Mouse (Mus musculus): Measurements from ENCODE around the gene Artn.

DNA sequence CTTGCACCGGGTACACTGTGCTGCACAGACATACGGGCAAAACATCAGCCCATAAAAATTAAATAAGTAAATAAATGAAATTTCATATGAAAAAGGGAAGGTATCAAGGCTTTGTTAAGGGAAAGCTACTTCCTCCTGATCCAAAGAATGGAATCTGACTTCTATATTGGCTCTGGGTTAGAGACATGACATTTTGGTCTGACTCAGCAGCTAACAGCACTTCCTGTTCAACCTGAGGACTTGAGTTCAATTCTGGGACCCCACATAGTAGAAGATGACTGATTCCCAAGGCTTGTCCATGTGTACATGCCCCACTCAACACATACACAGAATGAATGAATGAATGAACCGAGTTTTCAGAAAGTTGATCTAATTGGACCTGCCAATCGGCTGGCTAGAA lies 11.7 kb downstream of the Artn start:
- TF ChIP-seq CTCF (IDR thresholded peaks at IDR 0.05; ENCODE audit: extremely low read depth, insufficient read depth, insufficient read length, insufficient replicate concordance), result no peak
- no peak for TF ChIP-seq POLR2A (IDR thresholded peaks at IDR 0.05; ENCODE audit: low read depth, low read length)

Measured in spleen, adult 2 months (tissue).